Mouse (Mus musculus) kidney, embryonic 16.5 days (tissue): ENCODE results near the gene Mcam. TPM values are rescaled to one million over a fixed set of nuclear protein-coding genes. Genes with fewer than 3 reads are reported as not detected.

Source experiments
- ATAC-seq: fragments of 200-750 bp; cut with Nextera tagmentation; 2 replicates; pipeline ENCODE4 v1.8.0; 2017; ENCODE audit warnings: moderate TSS enrichment; ENCODE audit not compliant: low FRiP score, low TSS enrichment
- H3K27ac ChIP-seq: fragments of 300-500 bp; sonication (generic); 2 replicates; pipeline ENCODE4 v1.5.1; 2014; ENCODE audit warnings: low read length
- H3K27me3 ChIP-seq: fragments of 300-500 bp; sonication (generic); 2 replicates; pipeline ENCODE4 v1.6.1; 2014; ENCODE audit warnings: low read length, control low read depth, mixed read lengths; ENCODE audit not compliant: insufficient read depth
- H3K36me3 ChIP-seq: fragments of 300-500 bp; sonication (generic); 2 replicates; pipeline ENCODE4 v1.6.1; 2014; ENCODE audit warnings: low read length, control low read depth, mixed read lengths; ENCODE audit not compliant: insufficient read depth
- H3K4me1 ChIP-seq: fragments of 300-500 bp; sonication (generic); 2 replicates; pipeline ENCODE4 v1.6.1; 2014; ENCODE audit warnings: low read length, control low read depth, mixed read lengths; ENCODE audit not compliant: insufficient read depth
- H3K4me2 ChIP-seq: fragments of 300-500 bp; sonication (generic); replicated peaks from 2 replicates; pipeline ENCODE4 v1.6.1; 2014; ENCODE audit warnings: low read depth, low read length
- H3K4me3 ChIP-seq: fragments of 300-500 bp; sonication (generic); 2 replicates; pipeline ENCODE4 v1.5.1; 2014; ENCODE audit warnings: mild to moderate bottlenecking, low read length
- H3K9ac ChIP-seq: fragments of 300-500 bp; sonication (generic); replicated peaks from 2 replicates; pipeline ENCODE4 v1.6.1; 2014; ENCODE audit warnings: low read length
- H3K9me3 ChIP-seq: fragments of 300-500 bp; sonication (generic); 2 replicates; pipeline ENCODE4 v1.6.1; 2016; ENCODE audit warnings: low read length, control low read depth
- WGBS: fragments of 180-500 bp; shearing (Covaris S2); extraction: QIAGEN DNeasy Blood & Tissue Kit; methylation state at CpG from one replicate; pipeline ENCODE4 v1.1.7; 2014; 5-methylcytosine and 5-hydroxymethylcytosine counted together
- polyA plus RNA-seq: library from polyadenylated mRNA; unstranded; fragments of >200 nt; fragmentation: Nextera tagmentation; extraction: Ambion mirVana; gene quantifications from 2 replicates; pipeline ENCODE4 v1.2.1, GENCODE M21; 2015

Gene Mcam
- polyA plus RNA-seq, 1 experiment from 2014 or later, result 60.3 TPM

DNA sequence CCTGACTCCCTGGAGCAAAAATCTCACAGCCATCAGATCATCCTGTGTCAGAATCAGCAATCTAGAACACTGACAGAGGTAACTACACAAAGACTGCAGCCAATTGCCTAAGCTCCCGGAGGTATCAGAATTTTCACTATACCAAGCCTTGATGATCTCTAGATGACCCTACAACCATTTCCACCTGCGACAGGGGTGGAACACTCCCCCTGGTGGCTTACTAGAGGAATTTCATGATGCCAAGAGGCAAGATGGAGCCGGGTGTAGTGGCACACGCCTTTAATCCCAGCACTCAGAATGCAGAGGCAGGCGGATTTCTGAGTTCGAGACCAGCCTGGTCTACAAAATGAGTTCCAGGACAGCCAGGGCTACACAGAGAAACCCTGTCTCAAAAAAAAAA is 10.0 kb upstream of the Mcam start:
- Histone ChIP-seq H3K9ac (no peak overlapping the region), H3K27me3 (no peaks in the 10 kb centered on the region), H3K9me3 (no peaks in the 10 kb centered on the region), H3K4me3 (no peak overlapping the region), H3K27ac (no peak overlapping the region), H3K4me2 (no peak overlapping the region), H3K36me3 (no peaks in the 10 kb centered on the region), H3K4me1 (peaks cover 28% of the 10 kb centered on the region)
- no peak for ATAC-seq
- 79% methylated on average over 6 of the region's 6 CpGs for WGBS

GRCm38 (mm10) chr9:44125026-44125425 is 9.2 kb upstream of the Mcam start:
- WGBS, result 20% methylated on average over 5 of the region's 5 CpGs
- Histone ChIP-seq H3K36me3 (no peaks in the 10 kb centered on the region), H3K4me2 (no peak overlapping the region), H3K27ac (peak overlapping the region; percentile 37), H3K4me3 (no peak overlapping the region), H3K9ac (0 out of 2 replicates have a peak overlapping the region, but pooled peaks have one; percentile 25), H3K27me3 (no peaks in the 10 kb centered on the region), H3K9me3 (no peaks in the 10 kb centered on the region), H3K4me1 (peaks cover 35% of the 10 kb centered on the region)
- no peak for ATAC-seq

DNA sequence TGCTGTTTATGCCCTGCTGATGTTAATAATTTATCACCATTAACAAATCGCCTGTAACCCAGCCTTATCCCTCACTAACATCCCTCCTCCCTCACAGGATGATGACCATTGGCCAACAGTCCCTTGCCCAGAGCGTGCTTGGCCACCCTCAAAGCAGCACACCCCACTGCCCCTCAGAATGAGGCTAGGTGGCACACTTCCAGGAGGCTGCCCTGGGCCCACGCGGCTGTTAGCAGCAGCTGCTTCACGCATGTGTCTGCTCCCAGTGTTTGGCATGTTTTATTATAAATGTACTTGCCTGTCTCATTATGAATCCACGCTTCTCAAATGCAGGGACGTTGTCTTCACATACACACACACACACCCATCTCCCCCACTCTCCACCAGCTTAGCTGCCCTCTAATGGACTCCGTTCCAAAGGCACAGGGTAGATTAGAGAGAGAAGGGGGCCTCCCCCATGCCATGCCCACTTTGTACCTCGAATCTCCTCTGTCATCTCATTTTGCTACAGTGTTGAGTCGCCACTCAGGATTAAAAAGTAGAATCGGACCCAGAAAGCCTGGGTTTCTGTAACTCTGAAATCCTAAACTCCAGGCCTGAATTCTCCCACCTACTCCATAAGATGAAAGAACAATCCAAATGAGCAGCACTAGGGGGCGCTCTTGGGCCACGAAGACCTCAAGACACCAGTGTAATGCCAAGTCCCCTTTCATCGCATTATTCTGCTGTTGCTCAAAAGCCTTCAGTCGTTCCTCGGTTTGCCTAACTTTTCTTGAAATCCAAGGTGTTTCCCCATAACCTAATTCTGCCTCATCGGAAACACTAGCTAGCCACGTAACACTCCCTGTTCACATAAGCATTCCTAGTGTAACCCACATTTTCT is 8.5 kb upstream of the Mcam start:
- WGBS, result 21% methylated on average over 18 of the region's 18 CpGs
- Histone ChIP-seq H3K27ac (peak overlapping the region; percentile 37), H3K9ac (no peak overlapping the region; the same call in 1 of the 2 replicates)

DNA sequence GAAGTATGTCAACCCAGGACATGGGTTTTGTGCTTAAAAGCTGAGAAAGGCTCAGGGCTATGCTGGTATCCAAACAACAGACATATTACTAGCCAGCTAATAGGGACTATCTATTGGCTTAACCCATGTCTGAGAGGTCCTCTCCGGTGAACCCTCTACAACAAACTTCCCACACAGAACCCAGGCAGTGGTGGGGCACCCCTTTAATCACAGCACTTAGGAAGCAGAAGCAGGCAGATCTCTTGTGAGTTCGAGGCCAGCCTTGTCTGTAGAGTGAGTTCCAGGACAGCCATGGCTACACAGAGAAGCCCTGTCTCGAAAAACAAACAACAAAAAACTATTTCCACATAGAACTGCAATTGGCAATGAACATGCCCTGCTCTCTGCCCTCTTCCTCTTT is 7.5 kb upstream of the Mcam start:
- H3K36me3 ChIP-seq, result no peaks in the 10 kb centered on the region
- H3K4me1 ChIP-seq, result peaks cover 52% of the 10 kb centered on the region
- H3K9me3 ChIP-seq, result no peaks in the 10 kb centered on the region
- peak overlapping the region; percentile 31 for H3K27ac ChIP-seq
- no peak overlapping the region for H3K4me3 ChIP-seq
- no peak overlapping the region for H3K9ac ChIP-seq
- no peak for ATAC-seq
- H3K27me3 ChIP-seq, result no peaks in the 10 kb centered on the region
- WGBS, result 86% methylated on average over 3 of the region's 3 CpGs
- H3K4me2 ChIP-seq, result no peak overlapping the region

More for the DNA sequence above, 8.5 kb upstream of the Mcam start:
- Histone ChIP-seq H3K36me3 (no peaks in the 10 kb centered on the region), H3K4me2 (0 out of 2 replicates have a peak overlapping the region, but pooled peaks have one; percentile 10), H3K4me3 (no peak overlapping the region), H3K27me3 (no peaks in the 10 kb centered on the region), H3K9me3 (no peaks in the 10 kb centered on the region), H3K4me1 (peaks cover 42% of the 10 kb centered on the region)
- peak; percentile 52 for ATAC-seq

DNA sequence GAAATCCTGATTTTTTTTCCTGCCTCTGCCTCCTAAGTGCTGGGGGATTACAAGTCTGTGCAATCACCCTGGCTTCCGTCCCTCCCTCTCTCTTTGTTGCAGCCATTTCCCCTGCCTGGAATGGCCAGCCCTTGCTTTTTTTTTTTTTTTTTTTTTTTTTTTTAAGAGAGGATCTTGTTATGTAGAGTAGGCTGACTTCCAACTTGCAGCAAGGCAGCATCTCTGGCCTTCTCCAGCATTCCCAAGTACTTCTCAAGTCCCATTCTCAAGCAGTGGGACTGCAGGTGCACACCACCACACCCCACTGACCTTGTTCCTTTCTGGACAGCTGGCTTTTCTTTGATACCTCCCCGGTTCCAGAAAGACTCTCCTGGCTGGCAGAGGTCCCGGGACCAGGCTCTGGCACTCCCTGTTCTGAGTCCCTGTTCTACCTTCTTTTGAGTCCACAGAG is 6.9 kb upstream of the Mcam start:
- Histone ChIP-seq H3K9ac (no peak overlapping the region), H3K36me3 (no peaks in the 10 kb centered on the region), H3K4me1 (peaks cover 58% of the 10 kb centered on the region), H3K9me3 (no peaks in the 10 kb centered on the region), H3K4me2 (no peak overlapping the region), H3K27ac (peak overlapping the region; percentile 31; the same call in 1 of the 2 replicates), H3K27me3 (peaks cover 2% of the 10 kb centered on the region; the same call in 1 of the 2 replicates), H3K4me3 (no peak overlapping the region)
- WGBS, result 64% methylated on average over 3 of the region's 3 CpGs
- no peak for ATAC-seq

GRCm38 (mm10) chr9:44129633-44130032 is 4.6 kb upstream of the Mcam start:
- peak overlapping the region; percentile 90 for H3K27ac ChIP-seq
- H3K9ac ChIP-seq, result peak overlapping the region; percentile 71
- no peaks in the 10 kb centered on the region for H3K9me3 ChIP-seq
- peaks cover 76% of the 10 kb centered on the region for H3K4me1 ChIP-seq
- H3K4me2 ChIP-seq, result peak overlapping the region; percentile 69
- H3K36me3 ChIP-seq, result no peaks in the 10 kb centered on the region
- WGBS, result 6% methylated on average over 9 of the region's 9 CpGs
- ATAC-seq, result no peak
- H3K4me3 ChIP-seq, result peak overlapping the region; percentile 44
- H3K27me3 ChIP-seq, result peaks cover 4% of the 10 kb centered on the region; the same call in 1 of the 2 replicates

DNA sequence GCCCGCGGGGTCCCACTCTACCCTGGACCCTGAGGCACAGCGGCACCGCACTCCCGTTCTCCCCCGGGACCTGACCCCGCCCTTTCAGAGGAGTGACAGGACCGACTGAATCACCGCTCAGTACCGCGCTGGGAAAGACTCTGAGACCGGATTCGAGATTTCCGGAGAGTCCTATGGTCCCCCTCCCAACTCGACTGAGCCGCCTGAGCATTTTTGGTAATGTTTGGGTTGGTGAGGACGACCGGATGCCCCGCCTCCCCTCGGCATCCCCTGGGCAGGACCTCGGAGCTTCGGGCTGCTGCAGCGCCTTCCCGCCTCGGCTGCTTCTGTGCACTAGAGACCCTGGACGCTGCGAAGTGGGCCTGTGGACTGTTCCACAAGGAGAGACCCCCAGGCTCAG is 4.2 kb upstream of the Mcam start:
- peak overlapping the region; percentile 69 for H3K4me2 ChIP-seq
- peaks cover 72% of the 10 kb centered on the region for H3K4me1 ChIP-seq
- peak; percentile 53 for ATAC-seq
- peak overlapping the region; percentile 71 for H3K9ac ChIP-seq
- 0% methylated on average over 27 of the region's 27 CpGs for WGBS
- H3K4me3 ChIP-seq, result peak overlapping the region; percentile 44
- peaks cover 4% of the 10 kb centered on the region; the same call in 1 of the 2 replicates for H3K27me3 ChIP-seq
- H3K27ac ChIP-seq, result peak overlapping the region; percentile 90
- H3K36me3 ChIP-seq, result no peaks in the 10 kb centered on the region
- H3K9me3 ChIP-seq, result no peaks in the 10 kb centered on the region

- Histone ChIP-seq H3K4me2 (peak overlapping the region; percentile 69), H3K9ac (peak overlapping the region; percentile 71; the same call in 1 of the 2 replicates), H3K36me3 (no peaks in the 10 kb centered on the region), H3K27ac (peak overlapping the region; percentile 90), H3K27me3 (peaks cover 4% of the 10 kb centered on the region; the same call in 1 of the 2 replicates), H3K4me3 (peak overlapping the region; percentile 44), H3K4me1 (peaks cover 70% of the 10 kb centered on the region), H3K9me3 (no peaks in the 10 kb centered on the region)
- 14% methylated on average over 19 of the region's 19 CpGs for WGBS
- ATAC-seq, result peak; percentile 46
These were observed 3.5 kb upstream of the Mcam start for GRCm38 (mm10) chr9:44130581-44131275.

- peak overlapping the region; percentile 44; the same call in 1 of the 2 replicates for H3K9ac ChIP-seq
- 36% methylated on average over 7 of the region's 7 CpGs for WGBS
- peak overlapping the region; percentile 90 for H3K27ac ChIP-seq
- peaks cover 4% of the 10 kb centered on the region; the same call in 1 of the 2 replicates for H3K27me3 ChIP-seq
- no peaks in the 10 kb centered on the region for H3K36me3 ChIP-seq
- no peaks in the 10 kb centered on the region for H3K9me3 ChIP-seq
- peak overlapping the region; percentile 69; the same call in 1 of the 2 replicates for H3K4me2 ChIP-seq
- H3K4me1 ChIP-seq, result peaks cover 71% of the 10 kb centered on the region
- ATAC-seq, result no peak
- no peak overlapping the region for H3K4me3 ChIP-seq
These were observed 3.0 kb upstream of the Mcam start for GRCm38 (mm10) chr9:44131276-44131590.
